Mouse (Mus musculus): Measurements from ENCODE around the gene Irs2.

Gene Irs2

GRCm38 (mm10) chr8:10945939-10946740, 62.1 kb downstream of the Irs2 start:
- DNase-seq, result peak; percentile 92

GRCm38 (mm10) chr8:10945490-10945889, 62.8 kb downstream of the Irs2 start:
- DNase-seq, result no peak

GRCm38 (mm10) chr8:10943314-10944060, 64.8 kb downstream of the Irs2 start:
- no peak for DNase-seq

GRCm38 (mm10) chr8:10939883-10940282, 68.4 kb downstream of the Irs2 start:
- DNase-seq, result no peak

- no peak for DNase-seq
Observed at GRCm38 (mm10) chr8:10939210-10939782, 69.0 kb downstream of the Irs2 start.

- no peak for DNase-seq
Observed at GRCm38 (mm10) chr8:10938284-10938683, 70.0 kb downstream of the Irs2 start.

GRCm38 (mm10) chr8:10936646-10937045, 71.6 kb downstream of the Irs2 start:
- DNase-seq, result peak; percentile 53

- peak; percentile 59 for DNase-seq
Observed at GRCm38 (mm10) chr8:10935231-10935630, 73.0 kb downstream of the Irs2 start.

All from kidney, adult 18-20 months (tissue).